Mouse (Mus musculus) forebrain, embryonic 10.5 days (tissue): ENCODE results near the gene Rtn4r. TPM values are rescaled to one million over a fixed set of nuclear protein-coding genes. Genes with fewer than 3 reads are reported as not detected.
A peak's percentile ranks its signal among the peaks of the same experiment; 100 is the strongest.

Source experiments
- DNase-seq: peaks from one replicate; pipeline ENCODE4 v3.0.0-alpha.2; 2017; ENCODE audit warnings: low spot score; ENCODE audit errors: extremely low spot score
- H3K27ac ChIP-seq: fragments of 300-500 bp; sonication (generic); 2 replicates; pipeline ENCODE4 v1.5.1; 2016; ENCODE audit warnings: mild to moderate bottlenecking
- H3K27me3 ChIP-seq: fragments of 300-500 bp; sonication (generic); 2 replicates; pipeline ENCODE4 v1.6.1; 2016; ENCODE audit warnings: mild to moderate bottlenecking; ENCODE audit not compliant: poor library complexity, severe bottlenecking
- H3K36me3 ChIP-seq: fragments of 300-500 bp; sonication (generic); replicated peaks from 2 replicates; pipeline ENCODE4 v1.6.1; 2016; ENCODE audit warnings: mild to moderate bottlenecking, moderate library complexity
- H3K4me1 ChIP-seq: fragments of 300-500 bp; sonication (generic); 2 replicates; pipeline ENCODE4 v1.6.1; 2016
- H3K4me3 ChIP-seq: fragments of 300-500 bp; sonication (generic); 2 replicates; pipeline ENCODE4 v1.5.1; 2016; ENCODE audit warnings: mild to moderate bottlenecking, moderate library complexity
- H3K9me3 ChIP-seq: fragments of 300-500 bp; sonication (generic); 2 replicates; pipeline ENCODE4 v1.6.1; 2016; ENCODE audit warnings: mild to moderate bottlenecking, moderate library complexity
- WGBS: fragments of 180-500 bp; shearing (Covaris S2); methylation state at CpG from one replicate; pipeline ENCODE4 v1.1.7; 2016; 5-methylcytosine and 5-hydroxymethylcytosine counted together
- polyA plus RNA-seq: library from polyadenylated mRNA; unstranded; fragments of >200 nt; fragmentation: Nextera tagmentation; extraction: Ambion mirVana; gene quantifications from 2 replicates; pipeline ENCODE4 v1.2.1, GENCODE M21; 2016

Rtn4r gene
- polyA plus RNA-seq, 1 experiment from 2014 or later, result 1.2 TPM

DNA sequence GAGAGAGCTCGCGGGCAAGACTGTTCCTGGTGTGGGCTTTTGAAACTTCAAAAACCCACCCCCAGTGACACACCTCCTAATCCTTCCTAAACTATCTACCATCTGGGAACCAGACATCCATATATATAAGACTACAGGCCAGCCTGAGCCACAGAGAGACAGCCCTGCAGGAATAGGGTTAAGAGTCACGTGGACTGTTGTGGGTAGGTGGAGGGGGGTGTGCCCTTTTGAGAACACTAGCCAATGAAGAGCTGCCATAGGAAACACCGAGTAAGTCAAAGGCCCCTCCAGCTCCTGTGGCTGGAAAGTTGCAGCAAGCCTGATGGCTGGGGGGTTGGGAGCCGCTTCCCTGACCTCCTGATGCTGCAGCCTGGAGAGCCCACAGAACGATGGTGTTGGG is 23.6 kb upstream of the Rtn4r start:
- H3K27me3 ChIP-seq, result no peaks in the 10 kb centered on the region
- no peak for DNase-seq
- H3K36me3 ChIP-seq, result no peaks in the 10 kb centered on the region
- H3K27ac ChIP-seq, result no peak overlapping the region
- no peaks in the 10 kb centered on the region for H3K9me3 ChIP-seq
- peaks cover 5% of the 10 kb centered on the region; the same call in 1 of the 2 replicates for H3K4me1 ChIP-seq
- H3K4me3 ChIP-seq, result no peak overlapping the region
- WGBS, result 34% methylated on average over 6 of the region's 6 CpGs

DNA sequence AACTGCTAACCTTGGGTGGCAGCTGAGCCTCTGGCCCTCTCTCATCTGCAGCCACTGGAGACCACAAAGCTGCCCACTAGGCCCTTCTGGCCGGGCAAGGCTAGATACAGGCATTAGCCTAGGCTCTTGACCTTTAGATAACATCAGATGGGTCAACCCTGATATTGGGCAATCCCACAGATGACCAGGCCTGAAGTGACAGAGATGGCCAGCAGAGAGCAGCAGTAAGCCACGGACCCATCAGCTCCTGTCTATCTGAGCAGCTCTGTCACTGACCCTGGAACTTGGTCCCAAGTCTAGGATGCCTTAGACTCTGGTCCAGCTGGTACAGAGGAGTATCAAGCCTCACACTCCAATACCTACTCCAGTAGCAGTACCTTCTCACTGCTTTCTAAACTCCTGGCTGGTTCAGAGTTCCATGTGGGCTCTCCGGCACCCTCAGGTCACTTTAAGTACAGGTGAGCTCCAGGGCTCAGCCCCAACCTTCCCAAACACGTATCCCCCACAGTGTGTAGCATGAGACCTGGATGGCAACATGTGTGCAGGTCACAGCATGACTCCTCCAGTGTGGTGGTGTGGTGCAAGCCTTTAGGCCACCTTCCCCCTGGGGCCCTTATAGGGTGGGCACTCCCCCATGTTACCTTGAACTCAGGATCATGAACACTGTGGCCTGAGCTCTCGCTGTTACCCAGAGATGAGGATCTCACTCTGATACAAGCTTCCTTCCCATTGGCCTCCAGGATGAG is 19.0 kb upstream of the Rtn4r start:
- Histone ChIP-seq H3K27me3 (no peaks in the 10 kb centered on the region), H3K4me1 (peaks cover 13% of the 10 kb centered on the region), H3K27ac (no peak overlapping the region), H3K4me3 (no peak overlapping the region), H3K36me3 (no peaks in the 10 kb centered on the region), H3K9me3 (peaks cover 23% of the 10 kb centered on the region)
- DNase-seq, result peak; percentile 62
- 60% methylated on average over 5 of the region's 5 CpGs for WGBS

DNA sequence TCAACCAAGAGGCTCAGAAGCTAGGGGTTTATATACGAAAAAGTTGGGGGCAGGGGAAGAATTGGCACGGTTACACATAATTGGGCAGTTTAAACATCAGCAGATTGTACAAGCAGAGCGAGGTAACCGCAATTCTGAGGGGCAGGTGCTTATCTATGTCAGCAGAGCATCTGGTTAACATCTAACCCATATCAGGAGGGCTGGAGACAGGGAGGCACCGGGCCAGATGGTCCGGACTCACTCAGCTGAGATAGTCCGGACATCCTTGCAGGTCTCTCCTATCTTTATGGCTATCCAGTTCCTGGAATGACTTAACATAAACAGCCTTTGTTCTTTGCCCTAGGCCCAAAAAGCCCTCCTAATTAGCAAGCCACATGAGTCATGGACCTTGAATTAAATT is 16.4 kb upstream of the Rtn4r start:
- no peaks in the 10 kb centered on the region for H3K36me3 ChIP-seq

DNA sequence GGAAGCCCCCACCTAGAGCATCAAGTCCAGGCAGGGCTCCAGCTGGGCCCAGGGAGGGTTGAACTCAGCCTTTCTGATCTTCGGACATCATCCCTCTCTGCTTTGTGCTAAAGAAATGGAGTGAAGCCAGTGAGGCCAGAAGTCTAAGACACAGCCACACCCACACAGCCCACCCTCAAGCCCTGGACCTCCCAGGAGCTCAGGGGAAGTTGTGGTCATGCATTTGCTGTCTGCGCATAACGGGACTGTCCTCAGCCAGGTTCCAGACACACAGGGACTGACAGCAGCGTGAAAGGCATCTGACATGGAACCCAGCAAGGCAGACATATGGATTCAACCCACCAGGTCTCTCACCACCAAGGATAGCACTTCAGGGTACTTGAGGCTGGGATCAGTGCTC is 11.0 kb upstream of the Rtn4r start:
- Histone ChIP-seq H3K27me3 (no peaks in the 10 kb centered on the region), H3K4me1 (peaks cover 23% of the 10 kb centered on the region), H3K9me3 (peaks cover 6% of the 10 kb centered on the region; the same call in 1 of the 2 replicates), H3K36me3 (no peaks in the 10 kb centered on the region), H3K4me3 (no peak overlapping the region), H3K27ac (no peak overlapping the region)
- no peak for DNase-seq
- WGBS, result 83% methylated on average over 4 of the region's 4 CpGs

More for the DNA sequence above, 16.4 kb upstream of the Rtn4r start:
- Histone ChIP-seq H3K4me3 (no peak overlapping the region), H3K27ac (no peak overlapping the region), H3K4me1 (peaks cover 16% of the 10 kb centered on the region), H3K9me3 (peaks cover 23% of the 10 kb centered on the region), H3K27me3 (no peaks in the 10 kb centered on the region)
- no peak for DNase-seq
- 92% methylated on average over 7 of the region's 7 CpGs for WGBS

DNA sequence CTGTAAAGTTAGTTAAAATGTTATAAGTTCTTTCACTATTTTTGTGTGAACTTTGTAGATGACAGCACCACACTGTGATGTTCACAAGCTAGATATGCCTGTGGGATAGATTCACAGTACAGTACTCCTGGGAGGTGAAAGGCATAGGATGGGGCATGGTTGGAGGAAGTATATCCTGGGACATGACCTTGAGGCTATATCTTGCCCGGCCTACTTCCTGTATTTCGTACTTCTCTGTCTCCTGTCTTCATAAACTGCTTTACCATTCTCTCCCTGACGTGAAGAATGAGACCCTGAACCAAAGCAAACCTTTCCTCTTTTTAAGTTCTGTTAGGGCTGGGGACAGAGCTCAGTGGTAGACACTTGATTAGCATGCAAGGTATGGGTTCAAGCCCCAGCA is 9.2 kb upstream of the Rtn4r start:
- H3K27ac ChIP-seq, result no peak overlapping the region
- H3K4me1 ChIP-seq, result peaks cover 14% of the 10 kb centered on the region
- WGBS, result 88% methylated on average over 3 of the region's 3 CpGs
- H3K36me3 ChIP-seq, result no peaks in the 10 kb centered on the region
- no peak for DNase-seq
- no peaks in the 10 kb centered on the region; the same call in 1 of the 2 replicates for H3K27me3 ChIP-seq
- H3K9me3 ChIP-seq, result no peaks in the 10 kb centered on the region
- no peak overlapping the region for H3K4me3 ChIP-seq

DNA sequence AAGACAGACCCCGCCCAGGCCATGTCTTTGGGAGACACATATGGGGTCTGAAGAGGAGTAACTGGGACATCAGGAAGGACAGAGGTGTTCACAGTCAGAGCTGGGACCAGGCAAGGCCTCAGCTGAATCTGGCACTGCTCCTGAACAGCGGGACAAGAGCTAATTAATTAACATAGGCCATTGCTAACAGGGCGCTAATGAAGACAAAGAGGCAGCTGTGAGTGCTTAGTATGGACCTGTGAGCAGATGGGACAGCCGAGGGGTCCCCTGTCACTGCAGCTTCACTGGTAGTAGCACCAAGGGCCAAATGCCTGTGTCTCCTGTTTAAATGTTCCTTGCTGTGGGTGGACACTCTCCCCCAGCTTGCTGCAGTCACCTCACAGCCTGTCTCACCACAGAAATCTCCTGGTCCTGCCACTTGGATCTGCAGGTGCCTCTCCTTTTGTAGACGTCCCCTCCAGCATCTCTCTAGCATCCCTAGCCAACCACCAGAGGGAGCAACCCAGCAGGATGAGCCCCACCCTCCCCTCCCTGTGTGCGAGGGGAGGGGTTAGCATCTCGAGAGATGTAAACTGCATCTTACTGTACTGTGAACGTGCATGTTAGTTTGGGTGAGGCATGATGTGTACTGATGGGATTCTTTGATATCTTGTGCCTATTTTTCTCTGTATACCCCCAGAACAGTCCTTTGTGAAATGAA is 8.3 kb upstream of the Rtn4r start:
- WGBS, result 27% methylated on average over 8 of the region's 8 CpGs
- H3K27me3 ChIP-seq, result peaks cover 8% of the 10 kb centered on the region
- H3K4me3 ChIP-seq, result no peak overlapping the region
- DNase-seq, result peak; percentile 40
- no peaks in the 10 kb centered on the region for H3K9me3 ChIP-seq
- H3K27ac ChIP-seq, result no peak overlapping the region; the same call in 1 of the 2 replicates
- H3K36me3 ChIP-seq, result no peaks in the 10 kb centered on the region
- H3K4me1 ChIP-seq, result peaks cover 14% of the 10 kb centered on the region

DNA sequence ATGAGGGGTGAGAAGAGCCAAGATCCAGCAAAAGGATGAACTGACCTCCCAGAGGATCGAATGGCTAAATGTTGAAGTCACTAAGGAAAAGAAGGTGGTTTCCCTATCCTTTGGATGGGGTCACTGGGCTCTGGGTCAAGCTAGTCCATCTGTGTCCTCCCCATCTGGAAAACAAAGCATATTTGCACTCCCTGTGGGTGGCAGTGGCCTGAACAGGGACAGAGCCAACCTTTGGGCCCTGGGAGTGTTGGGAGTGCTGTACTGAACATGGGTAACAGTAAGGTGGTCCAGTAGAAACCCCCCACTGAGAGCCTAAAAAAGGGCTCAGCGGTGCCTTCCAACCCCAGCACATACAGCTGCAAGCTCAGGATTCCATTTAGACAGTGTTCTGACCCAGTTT is 4.7 kb upstream of the Rtn4r start:
- H3K27ac ChIP-seq, result no peak overlapping the region
- H3K27me3 ChIP-seq, result peaks cover 44% of the 10 kb centered on the region
- 70% methylated on average over 2 of the region's 2 CpGs for WGBS
- no peaks in the 10 kb centered on the region for H3K9me3 ChIP-seq
- DNase-seq, result no peak
- H3K36me3 ChIP-seq, result no peaks in the 10 kb centered on the region
- H3K4me3 ChIP-seq, result no peak overlapping the region
- peaks cover 17% of the 10 kb centered on the region for H3K4me1 ChIP-seq

DNA sequence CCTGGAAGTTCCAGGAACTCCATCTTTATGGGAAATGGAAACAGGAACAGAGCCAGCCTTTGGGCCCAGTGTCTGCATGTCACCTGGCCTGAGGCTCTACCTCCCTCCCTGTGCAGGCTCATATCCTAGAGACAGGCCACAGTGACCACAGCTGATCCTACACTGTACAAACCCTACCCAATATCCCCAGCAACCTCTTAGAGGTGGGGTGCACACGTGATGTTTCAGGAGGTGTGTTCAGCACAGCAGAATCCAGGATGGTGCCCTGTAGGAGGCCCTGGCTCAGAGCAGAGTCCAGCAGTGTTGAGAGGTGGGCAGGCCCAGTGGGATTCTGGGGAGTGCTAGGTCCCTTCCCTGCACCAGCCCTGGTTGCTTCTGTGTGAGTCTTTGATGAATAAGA is 4.0 kb upstream of the Rtn4r start:
- Histone ChIP-seq H3K27ac (no peak overlapping the region), H3K27me3 (peaks cover 51% of the 10 kb centered on the region), H3K4me1 (peaks cover 24% of the 10 kb centered on the region), H3K9me3 (no peaks in the 10 kb centered on the region), H3K4me3 (no peak overlapping the region), H3K36me3 (no peaks in the 10 kb centered on the region)
- no peak for DNase-seq
- WGBS, result 43% methylated on average over 1 of the region's 1 CpGs

DNA sequence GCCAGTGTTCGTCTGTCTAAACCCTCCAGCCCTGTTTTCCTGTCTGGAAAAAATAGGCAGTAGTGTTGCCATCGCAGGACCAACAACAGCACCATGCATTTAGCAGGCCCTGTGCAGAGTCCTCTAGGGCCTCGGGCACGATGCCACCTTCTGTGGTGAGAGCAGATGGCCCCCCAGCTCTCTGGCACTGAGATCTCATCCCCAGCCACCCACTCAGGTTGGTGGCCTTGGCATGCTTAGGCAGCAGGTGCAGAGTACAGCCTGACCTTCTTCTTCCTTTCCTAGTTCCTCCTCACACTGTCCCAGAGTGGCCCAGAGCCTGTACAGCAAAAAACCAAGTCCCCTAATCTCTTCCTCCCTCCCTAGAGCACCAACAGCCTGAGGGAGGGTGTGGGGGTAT is 3.4 kb upstream of the Rtn4r start:
- Histone ChIP-seq H3K4me1 (peaks cover 23% of the 10 kb centered on the region), H3K27me3 (peaks cover 57% of the 10 kb centered on the region), H3K36me3 (no peaks in the 10 kb centered on the region), H3K9me3 (no peaks in the 10 kb centered on the region), H3K27ac (no peak overlapping the region), H3K4me3 (no peak overlapping the region)
- DNase-seq, result no peak
- 79% methylated on average over 4 of the region's 4 CpGs for WGBS

DNA sequence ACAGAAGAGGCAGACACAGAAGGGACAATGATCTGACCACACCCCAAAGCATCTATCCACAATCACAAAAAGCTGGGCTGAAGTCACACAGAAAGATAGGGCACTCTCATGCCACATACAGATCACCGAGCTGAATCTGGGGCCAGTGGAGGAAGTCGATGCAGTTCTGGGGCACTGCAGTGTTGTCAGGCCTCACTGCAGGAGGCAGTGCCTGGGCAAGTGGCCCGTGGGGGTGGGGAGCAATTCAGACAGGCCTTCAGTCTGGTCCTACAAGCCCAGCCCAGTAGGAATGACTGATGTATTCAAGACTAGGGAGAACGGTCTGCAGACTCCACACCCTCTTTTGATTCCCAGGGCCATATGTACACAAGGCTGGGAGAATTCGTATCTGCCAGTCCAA is 2.8 kb upstream of the Rtn4r start:
- DNase-seq, result no peak
- Histone ChIP-seq H3K4me3 (no peak overlapping the region), H3K4me1 (peaks cover 18% of the 10 kb centered on the region), H3K27ac (no peak overlapping the region), H3K36me3 (no peaks in the 10 kb centered on the region), H3K9me3 (no peaks in the 10 kb centered on the region), H3K27me3 (peaks cover 63% of the 10 kb centered on the region)
- WGBS, result 48% methylated on average over 5 of the region's 5 CpGs

DNA sequence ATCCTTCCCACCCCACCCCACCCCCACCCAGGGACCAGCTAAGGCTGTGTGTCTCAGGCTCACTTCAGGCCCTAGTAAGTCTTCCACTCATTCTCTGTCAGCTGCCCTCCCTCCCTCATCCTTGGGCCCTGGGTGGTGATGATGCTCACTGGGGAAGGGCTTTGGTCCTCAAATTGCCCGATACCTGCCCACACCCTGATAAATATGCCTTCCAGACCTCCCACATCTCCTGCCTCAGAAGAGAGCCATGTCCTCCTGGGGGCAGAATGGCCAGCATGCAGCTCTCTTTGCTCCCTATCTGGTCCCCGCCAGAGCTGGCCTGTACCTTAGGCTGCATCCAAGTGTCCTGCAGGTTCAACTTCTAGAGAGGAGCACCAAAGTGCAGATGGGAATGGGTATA is 2.3 kb upstream of the Rtn4r start:
- Histone ChIP-seq H3K27ac (no peak overlapping the region), H3K9me3 (no peaks in the 10 kb centered on the region), H3K36me3 (no peaks in the 10 kb centered on the region), H3K4me3 (no peak overlapping the region), H3K27me3 (peaks cover 67% of the 10 kb centered on the region), H3K4me1 (peaks cover 18% of the 10 kb centered on the region)
- DNase-seq, result no peak
- 78% methylated on average over 2 of the region's 2 CpGs for WGBS

DNA sequence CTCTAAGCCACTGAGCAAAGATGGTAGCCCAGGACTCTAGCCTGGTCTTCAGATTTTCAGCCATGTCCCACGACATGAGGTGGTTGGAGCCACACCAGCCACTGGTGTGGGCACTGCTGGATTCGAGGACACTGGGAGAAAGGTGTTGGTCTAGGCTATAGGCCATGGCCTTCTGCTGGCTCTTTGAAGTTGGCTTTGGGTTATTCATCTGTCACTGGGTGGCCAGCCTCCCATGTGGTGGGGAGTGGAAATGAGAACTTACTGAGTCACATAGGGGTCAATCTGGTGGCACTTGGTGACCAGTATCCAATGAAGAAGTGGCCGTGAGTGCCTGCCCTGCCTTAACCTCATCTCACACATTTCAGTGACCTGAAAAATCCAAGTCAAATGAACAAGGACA is 1.2 kb upstream of the Rtn4r start:
- no peak for DNase-seq
- WGBS, result 75% methylated on average over 3 of the region's 3 CpGs
- Histone ChIP-seq H3K4me3 (no peak overlapping the region), H3K36me3 (no peaks in the 10 kb centered on the region), H3K27ac (no peak overlapping the region), H3K27me3 (peaks cover 78% of the 10 kb centered on the region), H3K9me3 (no peaks in the 10 kb centered on the region), H3K4me1 (peaks cover 18% of the 10 kb centered on the region)

DNA sequence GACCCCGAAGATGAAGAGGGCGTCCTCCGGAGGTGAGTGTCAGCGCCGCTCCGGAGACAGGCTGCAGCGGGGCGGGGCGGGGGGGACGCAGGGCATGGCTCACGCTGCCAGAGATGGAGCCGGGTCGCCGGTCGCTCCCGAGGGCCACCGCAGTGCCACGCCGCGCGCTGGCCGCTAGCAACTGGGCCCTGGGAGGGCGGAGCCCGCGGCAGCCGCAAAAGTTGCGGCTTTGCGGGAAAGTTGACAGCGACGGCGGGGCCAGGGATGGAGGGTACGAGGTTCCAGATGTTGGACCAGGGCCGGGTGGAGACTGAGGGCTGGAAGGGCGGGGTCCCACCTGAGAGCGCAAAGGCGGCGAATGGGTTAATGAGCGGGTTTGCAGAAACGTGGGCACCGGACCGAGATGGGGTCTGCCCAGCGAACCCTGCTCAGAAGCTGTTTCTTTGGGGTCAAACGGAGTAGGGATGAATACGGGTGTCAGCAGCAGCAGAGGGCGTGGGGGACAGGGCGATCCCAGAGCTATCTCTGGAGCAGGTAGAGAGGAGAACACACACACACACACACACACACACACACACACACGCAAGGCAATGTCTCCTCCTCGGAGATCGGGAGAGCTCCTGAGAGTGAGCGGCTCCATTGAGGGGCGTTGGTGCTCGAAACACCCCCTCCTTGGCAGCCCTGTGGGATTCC is 575 bp downstream of the Rtn4r start:
- peaks cover 18% of the 10 kb centered on the region for H3K4me1 ChIP-seq
- peak overlapping the region; percentile 85 for H3K27ac ChIP-seq
- no peaks in the 10 kb centered on the region for H3K9me3 ChIP-seq
- peak overlapping the region; percentile 78 for H3K4me3 ChIP-seq
- H3K36me3 ChIP-seq, result no peaks in the 10 kb centered on the region
- H3K27me3 ChIP-seq, result peaks cover 90% of the 10 kb centered on the region
- peak; percentile 20 for DNase-seq
- 3% methylated on average over 52 of the region's 52 CpGs for WGBS
